Mouse (Mus musculus) embryonic fibroblast, embryonic 13.5 days (primary cell): ENCODE results near the gene Suco.

Source experiments
- CTCF ChIP-seq: IDR thresholded peaks from 2 replicates; pipeline ENCODE4 v1.5.1; 2011; ENCODE audit warnings: mild to moderate bottlenecking, control low read depth, low read length, moderate library complexity, borderline replicate concordance; ENCODE audit not compliant: insufficient read depth
- POLR2A ChIP-seq: IDR thresholded peaks from 2 replicates; pipeline ENCODE4 v1.6.1; 2011; ENCODE audit warnings: low read depth, mild to moderate bottlenecking, control low read depth, low read length, moderate library complexity

DNA sequence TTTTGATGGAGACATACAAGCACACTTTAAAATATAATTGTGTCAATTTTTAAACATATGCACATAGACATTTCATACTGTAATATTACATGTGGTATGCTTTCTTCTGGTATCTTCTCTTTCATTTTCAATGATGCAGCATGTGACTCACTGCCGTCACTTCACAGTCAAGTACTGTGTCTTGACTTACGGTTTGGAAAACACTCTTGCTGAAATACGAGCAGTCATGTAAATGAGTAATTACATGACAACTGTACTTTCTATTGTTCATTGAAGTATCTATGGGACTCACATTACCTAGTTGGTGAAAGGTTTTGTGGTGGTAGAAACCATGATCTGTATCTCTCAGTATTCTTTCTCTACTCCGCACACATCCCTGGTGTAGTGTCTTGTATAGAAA lies 30.6 kb upstream of the Suco start:
- TF ChIP-seq POLR2A (no peak), CTCF (no peak)
